Mouse (Mus musculus): ENCODE measurements around the gene Upf2. TPM values are rescaled to one million over a fixed set of nuclear protein-coding genes. Genes with fewer than 3 reads are reported as not detected.

The Upf2 gene
- polyA plus RNA-seq, 1 experiment from 2014 or later = 15.7 TPM

GRCm38 (mm10) chr2:6074891-6075529 is 123.7 kb downstream of the Upf2 start:
- ATAC-seq (replicated peaks; ENCODE audit: insufficient number of reproducible peaks, low FRiP score, low TSS enrichment, low read depth) (0 out of 2 replicates have a peak, but pooled peaks have one; percentile 5), DNase-seq (ENCODE audit: low spot score) (peak; percentile 55)
- H3K4me1 ChIP-seq (ENCODE audit: control insufficient read depth, insufficient read depth, low read length) = no peaks in the 10 kb centered on the region
- no peaks in the 10 kb centered on the region for H3K36me3 ChIP-seq (replicated peaks; ENCODE audit: control insufficient read depth, insufficient read depth, low read depth, low read length)
- H3K4me3 ChIP-seq (ENCODE audit: low read depth, low read length) = no peak overlapping the region
- no peak overlapping the region for H3K9ac ChIP-seq (replicated peaks; ENCODE audit: low read length)
- H3K27ac ChIP-seq (replicated peaks; ENCODE audit: low read depth, low read length) = no peak overlapping the region
- H3K27me3 ChIP-seq (ENCODE audit: control insufficient read depth, insufficient read depth, low read length) = no peaks in the 10 kb centered on the region
- no peak overlapping the region for H3K4me2 ChIP-seq (ENCODE audit: low read depth, low read length)
- WGBS = 55% methylated on average over 10 of the region's 10 CpGs
- no peaks in the 10 kb centered on the region for H3K9me3 ChIP-seq (replicated peaks; ENCODE audit: control insufficient read depth, low read length)

DNA sequence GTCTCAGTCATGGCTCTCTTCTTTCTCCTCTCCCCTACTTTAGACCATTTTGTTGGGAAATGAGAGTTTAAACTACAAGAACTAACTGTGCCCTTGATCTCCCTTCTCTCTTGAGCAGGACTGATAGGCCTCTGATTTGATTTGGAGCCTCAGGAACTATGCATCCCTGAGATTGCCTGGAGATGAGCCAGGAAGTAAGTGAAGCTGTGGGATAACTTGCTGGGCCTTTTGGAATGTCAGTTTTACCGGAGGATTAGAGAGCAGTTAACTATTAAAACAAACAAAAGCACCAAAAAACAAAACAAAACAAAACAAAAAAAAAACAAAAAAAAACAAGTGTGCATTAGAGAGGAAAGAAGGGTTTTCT is 124.2 kb downstream of the Upf2 start:
- Histone ChIP-seq H3K4me1 (ENCODE audit: control insufficient read depth, insufficient read depth, low read length) (no peaks in the 10 kb centered on the region), H3K27me3 (ENCODE audit: control insufficient read depth, insufficient read depth, low read length) (no peaks in the 10 kb centered on the region), H3K9me3 (replicated peaks; ENCODE audit: control insufficient read depth, low read length) (no peaks in the 10 kb centered on the region), H3K4me3 (ENCODE audit: low read depth, low read length) (no peak overlapping the region), H3K27ac (replicated peaks; ENCODE audit: low read depth, low read length) (no peak overlapping the region), H3K4me2 (ENCODE audit: low read depth, low read length) (no peak overlapping the region), H3K36me3 (replicated peaks; ENCODE audit: control insufficient read depth, insufficient read depth, low read depth, low read length) (no peaks in the 10 kb centered on the region), H3K9ac (replicated peaks; ENCODE audit: low read length) (no peak overlapping the region)
- no peak for DNase-seq (ENCODE audit: low spot score)
- WGBS = 45% methylated on average over 1 of the region's 1 CpGs
- ATAC-seq (replicated peaks; ENCODE audit: insufficient number of reproducible peaks, low FRiP score, low TSS enrichment, low read depth) = no peak

GRCm38 (mm10) chr2:6080037-6080436 is 128.8 kb downstream of the Upf2 start:
- no peaks in the 10 kb centered on the region for H3K4me1 ChIP-seq (ENCODE audit: control insufficient read depth, insufficient read depth, low read length)
- DNase-seq (ENCODE audit: low spot score) (no peak), ATAC-seq (replicated peaks; ENCODE audit: insufficient number of reproducible peaks, low FRiP score, low TSS enrichment, low read depth) (no peak)
- no peaks in the 10 kb centered on the region for H3K27me3 ChIP-seq (ENCODE audit: control insufficient read depth, insufficient read depth, low read length)
- H3K27ac ChIP-seq (replicated peaks; ENCODE audit: low read depth, low read length) = no peak overlapping the region
- no peaks in the 10 kb centered on the region for H3K36me3 ChIP-seq (replicated peaks; ENCODE audit: control insufficient read depth, insufficient read depth, low read depth, low read length)
- no peak overlapping the region for H3K9ac ChIP-seq (replicated peaks; ENCODE audit: low read length)
- no peak overlapping the region for H3K4me2 ChIP-seq (ENCODE audit: low read depth, low read length)
- no peaks in the 10 kb centered on the region for H3K9me3 ChIP-seq (replicated peaks; ENCODE audit: control insufficient read depth, low read length)
- H3K4me3 ChIP-seq (ENCODE audit: low read depth, low read length) = no peak overlapping the region
- WGBS = 87% methylated on average over 1 of the region's 1 CpGs

DNA sequence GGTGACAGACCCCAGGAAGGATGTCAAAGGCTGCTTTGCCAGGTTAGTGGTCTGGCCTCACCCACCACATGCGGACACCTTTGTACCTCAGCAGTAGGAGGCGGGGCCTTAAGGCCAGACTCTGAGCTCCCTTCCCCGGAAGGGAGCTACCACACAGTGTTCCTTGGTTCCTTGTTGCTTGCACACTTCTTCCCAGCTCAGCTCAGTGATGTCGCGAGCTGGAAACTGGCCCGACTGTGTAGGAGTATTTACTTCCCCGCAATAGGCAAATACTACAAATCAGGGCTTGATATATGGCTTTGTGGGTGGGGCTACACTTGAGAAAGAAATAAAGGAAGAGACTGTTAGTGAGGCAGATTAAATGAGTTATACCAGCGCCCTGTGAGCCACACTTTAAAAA is 129.8 kb downstream of the Upf2 start:
- H3K36me3 ChIP-seq (replicated peaks; ENCODE audit: control insufficient read depth, insufficient read depth, low read depth, low read length) = no peaks in the 10 kb centered on the region
- H3K27me3 ChIP-seq (ENCODE audit: control insufficient read depth, insufficient read depth, low read length) = no peaks in the 10 kb centered on the region
- no peaks in the 10 kb centered on the region for H3K4me1 ChIP-seq (ENCODE audit: control insufficient read depth, insufficient read depth, low read length)
- 71% methylated on average over 8 of the region's 8 CpGs for WGBS
- H3K4me2 ChIP-seq (ENCODE audit: low read depth, low read length) = no peak overlapping the region
- no peak overlapping the region for H3K4me3 ChIP-seq (ENCODE audit: low read depth, low read length)
- DNase-seq (ENCODE audit: low spot score) (no peak), ATAC-seq (replicated peaks; ENCODE audit: insufficient number of reproducible peaks, low FRiP score, low TSS enrichment, low read depth) (no peak)
- no peaks in the 10 kb centered on the region for H3K9me3 ChIP-seq (replicated peaks; ENCODE audit: control insufficient read depth, low read length)
- H3K9ac ChIP-seq (replicated peaks; ENCODE audit: low read length) = no peak overlapping the region
- H3K27ac ChIP-seq (replicated peaks; ENCODE audit: low read depth, low read length) = no peak overlapping the region

DNA sequence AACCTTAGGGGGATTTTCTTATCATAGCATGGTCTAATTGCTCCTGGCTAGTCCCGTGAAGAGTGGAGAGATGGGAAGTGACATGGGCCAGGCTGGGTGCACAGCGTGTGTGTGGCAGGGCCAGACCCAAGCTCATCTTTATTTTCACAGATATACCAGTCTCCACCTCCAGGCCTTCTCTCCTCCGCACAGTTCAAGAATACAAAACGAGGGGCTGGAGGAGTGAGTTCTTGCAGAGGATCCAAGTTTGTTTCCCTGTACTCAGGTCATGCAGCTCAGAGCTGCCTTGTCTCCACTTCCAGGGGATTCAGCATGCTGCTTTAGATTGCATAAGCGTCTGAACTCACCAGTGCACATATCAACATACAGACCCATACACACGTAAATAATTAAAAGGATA is 131.3 kb downstream of the Upf2 start:
- WGBS = 86% methylated on average over 6 of the region's 6 CpGs
- Histone ChIP-seq H3K4me2 (ENCODE audit: low read depth, low read length) (no peak overlapping the region), H3K27ac (replicated peaks; ENCODE audit: low read depth, low read length) (no peak overlapping the region), H3K4me3 (ENCODE audit: low read depth, low read length) (no peak overlapping the region), H3K9me3 (replicated peaks; ENCODE audit: control insufficient read depth, low read length) (no peaks in the 10 kb centered on the region), H3K36me3 (replicated peaks; ENCODE audit: control insufficient read depth, insufficient read depth, low read depth, low read length) (no peaks in the 10 kb centered on the region), H3K27me3 (ENCODE audit: control insufficient read depth, insufficient read depth, low read length) (no peaks in the 10 kb centered on the region), H3K4me1 (ENCODE audit: control insufficient read depth, insufficient read depth, low read length) (no peaks in the 10 kb centered on the region), H3K9ac (replicated peaks; ENCODE audit: low read length) (no peak overlapping the region)
- ATAC-seq (replicated peaks; ENCODE audit: insufficient number of reproducible peaks, low FRiP score, low TSS enrichment, low read depth) (no peak), DNase-seq (ENCODE audit: low spot score) (no peak)

DNA sequence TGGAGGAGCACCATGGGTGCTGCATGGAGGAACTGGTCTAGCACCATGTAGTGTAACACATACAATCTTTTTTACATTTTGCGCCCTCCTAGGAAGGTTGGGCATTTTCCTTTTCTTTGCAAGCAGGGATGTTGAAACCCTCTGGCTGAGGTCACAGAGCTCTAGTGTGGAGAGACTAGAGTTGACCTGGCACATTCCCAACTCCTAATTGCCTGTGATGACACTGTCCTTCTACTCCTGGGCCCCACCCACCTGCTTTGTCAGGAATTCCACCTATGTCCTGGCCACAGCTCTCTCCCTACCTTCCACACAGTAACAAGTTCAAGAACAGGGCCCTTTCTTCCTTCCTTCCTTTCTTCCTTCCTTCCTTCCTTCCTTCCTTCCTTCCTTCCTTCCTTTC is 132.4 kb downstream of the Upf2 start:
- Histone ChIP-seq H3K27ac (replicated peaks; ENCODE audit: low read depth, low read length) (no peak overlapping the region), H3K27me3 (ENCODE audit: control insufficient read depth, insufficient read depth, low read length) (no peaks in the 10 kb centered on the region), H3K4me2 (ENCODE audit: low read depth, low read length) (no peak overlapping the region), H3K36me3 (replicated peaks; ENCODE audit: control insufficient read depth, insufficient read depth, low read depth, low read length) (no peaks in the 10 kb centered on the region), H3K9me3 (replicated peaks; ENCODE audit: control insufficient read depth, low read length) (no peaks in the 10 kb centered on the region), H3K4me1 (ENCODE audit: control insufficient read depth, insufficient read depth, low read length) (no peaks in the 10 kb centered on the region), H3K4me3 (ENCODE audit: low read depth, low read length) (no peak overlapping the region), H3K9ac (replicated peaks; ENCODE audit: low read length) (no peak overlapping the region)
- DNase-seq (ENCODE audit: low spot score) = no peak
- 95% methylated on average over 1 of the region's 1 CpGs for WGBS
- ATAC-seq (replicated peaks; ENCODE audit: insufficient number of reproducible peaks, low FRiP score, low TSS enrichment, low read depth) = no peak

DNA sequence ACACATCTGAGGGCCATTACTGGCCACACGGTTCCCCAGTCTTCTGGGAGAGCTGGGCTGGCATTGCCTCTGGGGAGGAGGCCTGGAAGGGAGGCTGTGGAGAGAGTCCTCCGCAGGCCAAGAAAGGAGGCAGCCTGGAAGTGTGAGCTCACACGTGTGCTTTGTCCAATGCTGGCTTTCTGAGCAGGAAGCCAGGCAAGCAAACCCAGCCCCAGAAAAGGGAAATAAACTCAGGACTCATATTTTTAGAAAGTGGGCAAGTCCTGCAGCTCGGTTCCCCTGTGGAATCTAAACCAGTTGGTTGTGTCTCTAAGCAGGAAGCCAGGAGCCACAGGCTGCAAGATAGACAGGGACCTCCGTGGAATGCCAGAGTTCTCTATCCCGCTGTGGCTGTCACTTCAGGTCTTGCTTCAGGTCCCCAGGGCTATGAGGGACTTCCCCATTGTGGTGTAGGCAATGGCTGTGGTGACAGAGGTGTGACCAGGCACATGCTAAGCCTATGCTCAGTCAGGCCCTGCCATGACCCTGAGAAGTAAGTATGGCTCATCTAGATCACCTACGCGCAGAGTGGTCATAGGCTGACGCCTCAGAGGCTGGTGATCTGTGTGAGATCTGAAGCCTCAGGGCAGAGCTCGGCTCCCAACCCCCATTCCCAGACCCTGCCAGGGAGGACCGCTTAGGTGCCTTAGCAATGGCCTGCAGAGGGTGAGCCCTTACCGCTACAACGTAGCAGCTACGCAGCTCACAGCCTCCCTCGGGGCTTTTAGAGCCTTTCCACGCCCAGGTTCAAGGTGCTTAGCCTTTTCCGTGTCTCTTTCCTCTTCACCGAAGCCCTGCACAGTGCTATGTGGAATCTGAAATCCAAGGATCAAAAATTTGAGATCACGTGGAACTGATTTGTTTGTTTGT is 134.6 kb downstream of the Upf2 start:
- H3K4me3 ChIP-seq (ENCODE audit: low read depth, low read length) = no peak overlapping the region
- no peaks in the 10 kb centered on the region for H3K4me1 ChIP-seq (ENCODE audit: control insufficient read depth, insufficient read depth, low read length)
- DNase-seq (ENCODE audit: low spot score) (no peak), ATAC-seq (replicated peaks; ENCODE audit: insufficient number of reproducible peaks, low FRiP score, low TSS enrichment, low read depth) (no peak)
- H3K27me3 ChIP-seq (ENCODE audit: control insufficient read depth, insufficient read depth, low read length) = no peaks in the 10 kb centered on the region
- 64% methylated on average over 19 of the region's 19 CpGs for WGBS
- no peak overlapping the region for H3K27ac ChIP-seq (replicated peaks; ENCODE audit: low read depth, low read length)
- H3K36me3 ChIP-seq (replicated peaks; ENCODE audit: control insufficient read depth, insufficient read depth, low read depth, low read length) = no peaks in the 10 kb centered on the region
- no peaks in the 10 kb centered on the region for H3K9me3 ChIP-seq (replicated peaks; ENCODE audit: control insufficient read depth, low read length)
- no peak overlapping the region for H3K4me2 ChIP-seq (ENCODE audit: low read depth, low read length)
- H3K9ac ChIP-seq (replicated peaks; ENCODE audit: low read length) = no peak overlapping the region

GRCm38 (mm10) chr2:6087151-6087550 is 135.9 kb downstream of the Upf2 start:
- Histone ChIP-seq H3K4me2 (ENCODE audit: low read depth, low read length) (no peak overlapping the region), H3K9me3 (replicated peaks; ENCODE audit: control insufficient read depth, low read length) (no peaks in the 10 kb centered on the region), H3K27me3 (ENCODE audit: control insufficient read depth, insufficient read depth, low read length) (no peaks in the 10 kb centered on the region), H3K9ac (replicated peaks; ENCODE audit: low read length) (no peak overlapping the region), H3K4me1 (ENCODE audit: control insufficient read depth, insufficient read depth, low read length) (no peaks in the 10 kb centered on the region), H3K36me3 (replicated peaks; ENCODE audit: control insufficient read depth, insufficient read depth, low read depth, low read length) (no peaks in the 10 kb centered on the region), H3K27ac (replicated peaks; ENCODE audit: low read depth, low read length) (no peak overlapping the region), H3K4me3 (ENCODE audit: low read depth, low read length) (no peak overlapping the region)
- DNase-seq (ENCODE audit: low spot score) (no peak), ATAC-seq (replicated peaks; ENCODE audit: insufficient number of reproducible peaks, low FRiP score, low TSS enrichment, low read depth) (no peak)
- WGBS = 94% methylated on average over 5 of the region's 5 CpGs

All from embryonic facial prominence, embryonic 11.5 days (tissue).